Mouse (Mus musculus): Measurements from ENCODE around the gene Slc26a11.

- TF ChIP-seq CTCF (conservative IDR thresholded peaks at IDR 0.05; ENCODE audit: low read length) (no peak), POU5F1 (IDR thresholded peaks at IDR 0.05; ENCODE audit: borderline replicate concordance, low read length) (no peak)
These were observed 38.9 kb downstream of the Slc26a11 start for GRCm38 (mm10) chr11:119394210-119394609.

All from E14TG2a.4 (cell line).